Mouse (Mus musculus) left cerebral cortex, adult 9 months (tissue): ENCODE measurements around the gene Dusp14.

Experiments
- DNase-seq, 2 experiments: peaks; one replicate each; pipeline ENCODE4 v3.0.0; 2022; ENCODE audit warnings: low spot score in 2 of 2

Gene Dusp14

DNA sequence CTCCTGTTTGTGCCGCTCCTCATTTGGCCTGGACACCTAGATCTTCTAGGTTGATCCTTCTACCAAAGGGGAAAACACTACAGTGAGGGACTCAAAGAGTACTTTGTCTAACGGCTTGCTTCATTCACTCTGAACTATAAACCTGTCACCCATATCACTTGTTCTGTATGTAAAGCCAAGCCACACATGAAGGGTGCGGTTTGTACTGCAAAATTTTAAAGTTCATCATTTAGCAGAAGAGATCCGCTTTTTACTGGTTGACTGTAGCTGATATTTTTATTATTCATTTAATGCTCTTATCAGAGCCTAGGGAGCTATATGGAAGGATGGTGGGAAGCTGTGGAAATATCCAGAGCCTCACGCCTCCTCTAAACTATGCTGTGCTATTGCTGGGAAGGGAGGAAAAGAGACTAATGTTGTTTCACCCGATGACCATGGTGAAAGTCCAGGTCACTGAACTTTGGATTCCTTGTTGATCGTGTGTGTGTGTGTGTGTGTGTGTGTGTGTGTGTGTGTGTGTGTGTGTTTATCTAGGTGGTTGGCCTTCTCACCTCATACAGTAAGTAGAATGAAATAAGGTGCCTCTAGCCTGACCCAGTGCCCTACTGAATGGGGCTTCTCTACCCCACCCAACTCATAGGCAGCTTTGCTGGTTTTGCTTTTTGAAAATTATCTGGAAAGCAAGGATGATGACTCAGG is 52.1 kb downstream of the Dusp14 start:
- no peak for DNase-seq

DNA sequence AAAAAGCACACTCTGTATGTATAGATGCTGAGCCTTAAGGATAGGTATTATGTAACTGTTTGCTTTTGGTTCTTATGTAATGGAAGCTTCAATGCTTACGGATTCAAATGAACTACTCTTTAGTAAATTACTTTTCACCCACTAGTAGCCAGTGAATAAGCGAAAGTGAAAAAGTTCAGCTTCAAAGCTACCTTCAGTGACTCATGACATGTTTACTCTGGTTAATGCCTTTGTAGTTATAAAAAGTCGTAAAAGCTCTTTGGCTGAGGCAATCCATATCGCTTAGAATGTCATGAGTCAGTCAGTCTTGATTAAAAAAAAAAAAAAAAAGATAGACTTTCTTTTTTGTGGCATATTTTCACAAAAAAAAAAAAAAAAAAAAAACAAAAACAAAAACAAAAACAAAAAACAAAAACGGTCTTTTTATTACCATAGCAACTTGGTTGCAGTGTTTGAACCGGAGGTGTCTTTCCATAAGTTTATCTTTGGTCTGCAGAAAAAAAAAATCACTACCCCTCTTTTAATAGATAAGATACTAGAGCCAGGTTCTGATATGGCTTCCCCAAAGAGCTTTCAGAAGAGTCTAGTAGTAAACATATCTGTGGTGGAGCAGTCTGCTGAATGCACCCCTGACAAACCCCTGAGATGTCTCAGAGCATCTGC is 52.8 kb downstream of the Dusp14 start:
- DNase-seq = no peak

DNA sequence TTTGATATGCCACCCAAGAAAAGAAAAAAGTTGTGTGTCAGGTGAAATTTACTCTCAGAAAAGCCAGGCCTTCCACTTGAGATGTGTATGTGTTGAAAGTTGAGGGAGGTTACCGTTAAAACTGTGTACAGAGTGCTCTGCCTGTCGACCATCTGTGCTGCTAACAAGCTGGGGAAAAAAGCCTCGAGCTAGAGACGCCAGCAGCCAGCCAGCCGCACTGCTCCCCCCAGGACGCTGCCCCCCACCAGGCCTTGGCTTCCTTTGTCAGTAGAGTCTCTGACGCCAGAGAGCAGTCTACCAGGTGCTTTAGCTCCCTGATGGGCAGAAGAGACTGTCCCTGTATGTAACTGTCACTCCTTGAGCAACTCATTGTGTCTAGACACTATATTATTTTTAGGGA is 56.0 kb downstream of the Dusp14 start:
- peak in 1 of 2 experiments; percentile 17 for DNase-seq

DNA sequence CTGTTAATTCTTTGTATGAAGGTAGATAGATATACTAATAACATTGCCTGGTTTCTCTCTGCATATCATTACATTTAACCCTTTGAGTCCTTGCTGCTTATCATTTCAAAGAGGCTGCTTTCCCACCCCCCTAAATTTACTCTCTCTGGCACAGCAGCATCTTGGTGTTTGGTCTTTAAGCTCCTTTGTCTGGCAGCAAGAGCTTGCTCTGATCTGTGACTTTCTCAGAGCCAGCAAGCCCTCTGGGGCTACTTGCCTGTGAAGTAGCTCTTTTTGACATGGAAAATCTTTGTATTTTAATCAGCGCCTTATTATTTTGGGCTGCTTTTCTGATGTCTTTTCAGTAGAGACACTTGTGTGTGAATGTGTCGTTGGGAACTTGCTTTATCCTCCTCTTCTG is 57.5 kb downstream of the Dusp14 start:
- DNase-seq = no peak

DNA sequence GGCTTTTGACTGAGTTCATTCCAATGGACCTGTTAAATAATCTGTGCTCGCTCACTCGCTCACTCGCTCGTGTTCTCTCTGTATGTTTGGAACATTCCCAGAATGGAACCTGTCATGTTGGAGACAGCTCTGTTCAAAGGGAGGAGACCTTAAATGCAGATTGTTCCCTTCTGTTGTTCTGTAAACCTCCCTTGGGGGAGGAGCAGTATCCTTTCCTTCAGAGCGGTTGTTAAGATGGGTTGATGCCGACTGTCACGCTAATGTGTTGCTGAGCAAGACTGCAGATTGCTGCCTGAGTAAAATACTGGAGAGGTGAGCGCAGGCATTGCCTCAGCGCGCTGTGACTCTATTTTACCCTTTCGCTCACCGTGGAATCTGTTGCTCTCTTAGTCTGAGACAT is 58.0 kb downstream of the Dusp14 start:
- peak in 1 of 2 experiments; percentile 21 for DNase-seq

DNA sequence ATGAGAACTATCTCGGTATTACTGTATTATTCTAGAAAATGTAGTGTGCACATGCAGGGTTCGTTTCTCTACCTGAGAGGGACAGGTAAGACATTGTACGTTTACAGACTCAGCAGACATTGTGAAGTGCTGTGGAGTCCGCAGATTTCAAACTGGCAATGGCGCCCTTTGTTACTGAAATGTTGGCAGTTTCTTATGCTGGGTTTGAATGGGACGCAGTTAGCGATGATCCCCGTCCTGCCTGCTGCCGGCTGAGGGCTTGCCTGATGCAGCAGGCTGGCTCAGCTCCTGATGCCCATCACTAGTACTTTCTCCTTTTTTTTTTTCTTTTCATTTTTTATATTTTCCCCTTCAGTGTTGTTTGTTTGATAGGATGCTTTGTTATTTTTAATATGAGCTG is 58.6 kb downstream of the Dusp14 start:
- DNase-seq = no peak

DNA sequence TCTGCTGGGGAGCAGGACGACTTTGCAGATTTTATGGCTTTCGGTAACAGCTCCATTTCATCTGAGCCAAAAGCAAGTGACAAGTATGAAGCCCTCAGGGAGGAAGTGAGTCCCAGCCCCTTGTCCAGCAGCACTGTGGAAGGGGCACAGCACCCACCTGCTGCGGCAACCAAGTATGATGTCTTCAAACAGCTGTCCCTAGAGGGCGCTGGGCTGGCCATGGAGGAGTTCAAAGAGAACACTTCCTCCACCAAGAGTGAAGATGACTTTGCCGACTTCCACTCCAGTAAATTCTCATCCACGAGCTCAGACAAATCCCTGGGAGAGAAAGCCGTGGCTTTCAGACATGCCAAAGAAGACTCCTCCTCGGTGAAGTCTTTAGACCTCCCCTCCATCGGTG is 60.1 kb downstream of the Dusp14 start:
- no peak for DNase-seq

DNA sequence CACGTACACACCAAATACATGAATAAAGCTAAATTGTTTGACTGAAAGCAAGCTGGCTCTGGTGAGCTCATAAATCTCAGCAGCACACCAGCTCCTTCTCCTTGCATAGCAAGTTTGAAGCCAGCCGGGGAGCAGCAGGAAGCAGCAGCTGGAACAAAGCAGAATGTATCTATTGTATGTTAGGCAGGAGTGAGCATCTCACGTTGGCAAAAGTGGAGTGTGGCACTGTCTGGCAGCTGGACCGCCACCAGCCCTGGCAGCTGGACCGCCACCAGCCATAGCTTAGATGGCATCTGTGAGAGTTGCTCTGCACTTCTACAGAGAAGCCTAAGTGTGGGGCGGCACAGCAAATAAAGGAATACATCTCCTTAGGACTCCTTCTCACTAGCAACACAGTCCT is 65.1 kb downstream of the Dusp14 start:
- DNase-seq = peak in 1 of 2 experiments; percentile 52

DNA sequence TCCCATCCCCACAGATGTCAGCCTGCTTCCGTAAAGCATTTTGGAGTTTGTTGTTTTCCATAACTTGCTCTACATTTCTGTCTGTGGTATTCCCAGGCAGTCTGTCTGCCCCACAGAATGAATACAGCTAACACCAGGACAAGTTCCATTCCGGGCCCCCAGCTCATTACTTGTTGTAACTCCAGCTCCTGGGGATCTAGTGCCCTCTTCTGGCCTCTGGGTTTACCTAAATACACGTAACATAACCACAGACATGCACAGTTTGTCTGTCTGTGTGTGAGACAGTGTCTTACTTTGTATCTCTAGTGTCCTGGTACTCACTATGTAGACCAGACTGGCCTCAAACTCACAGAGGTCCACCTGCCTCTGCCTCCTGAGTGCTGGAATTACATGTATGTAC is 67.8 kb downstream of the Dusp14 start:
- no peak for DNase-seq

DNA sequence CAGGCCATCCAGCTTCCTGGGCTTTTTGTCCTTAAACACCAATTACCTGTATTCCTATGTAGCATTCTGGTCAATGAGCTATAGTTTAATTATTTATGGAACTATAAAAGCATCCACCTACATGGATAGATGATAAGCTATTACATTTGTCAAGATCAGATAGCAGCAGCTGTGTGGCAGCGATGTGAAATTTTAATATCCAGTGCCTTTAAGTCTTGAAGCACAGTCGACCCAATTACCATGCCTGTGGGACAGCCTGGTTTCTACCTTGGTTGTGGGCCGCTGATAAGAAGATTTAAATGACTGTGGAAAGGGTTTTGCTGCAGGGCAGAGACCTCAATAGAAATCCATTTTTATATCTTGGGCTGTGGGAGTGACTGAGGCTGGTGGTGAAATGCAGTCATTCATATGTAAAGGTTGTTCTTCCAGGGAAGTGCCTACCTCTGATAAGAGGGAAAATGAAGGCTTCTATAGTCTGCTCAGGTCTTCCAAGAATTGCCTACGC is 69.6 kb downstream of the Dusp14 start:
- no peak for DNase-seq

DNA sequence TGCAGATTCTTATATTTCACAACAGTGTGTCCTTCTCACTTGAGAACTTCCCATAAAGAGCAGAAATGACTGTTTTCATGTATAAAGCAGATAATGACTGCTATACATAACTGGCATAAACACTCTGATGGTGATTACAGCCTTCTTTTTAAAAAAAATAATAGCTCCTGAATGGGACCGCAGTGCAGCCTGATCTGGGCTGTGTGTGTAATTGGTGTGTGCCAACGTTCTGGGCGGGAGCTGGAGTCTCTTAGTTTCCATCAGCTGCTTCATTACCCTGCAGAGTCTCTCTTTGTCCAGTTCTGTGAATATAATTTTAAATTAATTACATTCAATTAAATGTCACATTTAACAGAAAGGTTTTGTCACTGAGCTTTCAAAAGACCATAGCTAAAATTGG is 70.1 kb downstream of the Dusp14 start:
- no peak for DNase-seq
